Mouse (Mus musculus): Measurements from ENCODE around the gene Kat6b. TPM values are rescaled to one million over a fixed set of nuclear protein-coding genes. Genes with fewer than 3 reads are reported as not detected.

The Kat6b gene
- total and polyA plus RNA-seq, 3 experiments = 2.3 to 10.9 (median 8.0) TPM

GRCm38 (mm10) chr14:21511438-21511837 is 30.2 kb downstream of the Kat6b start:
- dilution Hi-C loops (cut with MboI; ENCODE audit: extremely low pct_ligation_motif_present, extremely low pct_unique_long_range_greater_than_20kb, low sequenced_read_pairs) (no loop called here), in situ Hi-C loops (cut with MboI; ENCODE audit: low pct_ligation_motif_present, low pct_unique_long_range_greater_than_20kb, low sequenced_read_pairs) (no loop called here)
- Histone ChIP-seq H3K27ac (ENCODE audit: insufficient read depth, low read depth) (no peak overlapping the region), H3K79me2 (replicated peaks; ENCODE audit: control insufficient read depth, extremely low read depth, insufficient read depth, poor library complexity, severe bottlenecking) (peaks cover 11% of the 10 kb centered on the region), H3K9me3 (replicated peaks; ENCODE audit: low read length) (no peaks in the 10 kb centered on the region), H3K9ac (ENCODE audit: insufficient read depth, low read depth) (no peak overlapping the region), H3K4me1 (ENCODE audit: control insufficient read depth in 1 of 2, insufficient read depth in 2 of 2) (peaks cover 0 to 11% of the 10 kb centered on the region in 2 experiments; a peak in 1 of 4 replicates), H3K4me2 (ENCODE audit: insufficient read depth, low read depth, poor library complexity, severe bottlenecking) (no peak overlapping the region), H3K36me3 (replicated peaks in 1 of 2; ENCODE audit: control insufficient read depth in 1 of 2, insufficient read depth in 1 of 2, low read length in 1 of 2) (peaks cover 0 to 12% of the 10 kb centered on the region in 2 experiments), H3K27me3 (replicated peaks) (no peaks in the 10 kb centered on the region), H3K4me3 (replicated peaks in 1 of 3; ENCODE audit: low read depth in 2 of 3, low read length in 2 of 3, poor library complexity in 1 of 3) (no peak overlapping the region)
- TF ChIP-seq EP300 (IDR thresholded peaks at IDR 0.05; ENCODE audit: low read length) (no peak), MAZ (IDR thresholded peaks at IDR 0.05; ENCODE audit: low read depth, low read length) (no peak), MYC (IDR thresholded peaks at IDR 0.05; ENCODE audit: low read depth, low read length) (no peak), POLR2AphosphoS2 (IDR thresholded peaks at IDR 0.05; ENCODE audit: low read depth, low read length) (no peak), SIN3A (IDR thresholded peaks at IDR 0.05; ENCODE audit: low read length) (no peak), IRF4 (IDR thresholded peaks at IDR 0.05; ENCODE audit: low read depth, low read length) (no peak), SMC3 (IDR thresholded peaks at IDR 0.05; ENCODE audit: low read depth, low read length) (no peak), CTCF (conservative IDR thresholded peaks at IDR 0.05 in 1 of 2, IDR thresholded peaks at IDR 0.05 in 1 of 2; ENCODE audit: low read depth in 2 of 2, low read length in 2 of 2) (no peak), ZC3H11A (IDR thresholded peaks at IDR 0.05; ENCODE audit: low read depth, low read length) (no peak), CHD1 (IDR thresholded peaks at IDR 0.05; ENCODE audit: low read depth, low read length) (no peak), JUND (conservative IDR thresholded peaks at IDR 0.05; ENCODE audit: low read depth, low read length) (no peak), MEF2A (IDR thresholded peaks at IDR 0.05; ENCODE audit: borderline replicate concordance, low read depth, low read length) (no peak), ZKSCAN1 (IDR thresholded peaks at IDR 0.05; ENCODE audit: borderline replicate concordance, low read depth, low read length) (no peak), ZMIZ1 (IDR thresholded peaks at IDR 0.05; ENCODE audit: low read depth, low read length) (no peak), UBTF (IDR thresholded peaks at IDR 0.05; ENCODE audit: low read depth, low read length) (no peak), TCF12 (IDR thresholded peaks at IDR 0.05; ENCODE audit: low read depth, low read length) (no peak), USF1 (IDR thresholded peaks at IDR 0.05; ENCODE audit: low read depth, low read length) (no peak)
- no peak for DNase-seq (ENCODE audit: extremely low read depth)

GRCm38 (mm10) chr14:21515505-21515904 is 34.3 kb downstream of the Kat6b start:
- H3K36me3 ChIP-seq (replicated peaks in 1 of 2; ENCODE audit: control insufficient read depth in 1 of 2, insufficient read depth in 1 of 2, low read length in 1 of 2) = peaks cover 8 to 29% of the 10 kb centered on the region in 2 experiments
- TF ChIP-seq KAT2A (IDR thresholded peaks at IDR 0.05; ENCODE audit: insufficient replicate concordance, low read length) (no peak), ZKSCAN1 (IDR thresholded peaks at IDR 0.05; ENCODE audit: borderline replicate concordance, low read depth, low read length) (no peak), E2F4 (IDR thresholded peaks at IDR 0.05; ENCODE audit: insufficient replicate concordance, low read depth, low read length) (no peak), RCOR1 (conservative IDR thresholded peaks at IDR 0.05; ENCODE audit: low read depth, low read length) (no peak), MAX (IDR thresholded peaks at IDR 0.05; ENCODE audit: low read length) (no peak), MEF2A (IDR thresholded peaks at IDR 0.05; ENCODE audit: borderline replicate concordance, low read depth, low read length) (no peak), IRF4 (IDR thresholded peaks at IDR 0.05; ENCODE audit: low read depth, low read length) (no peak)
- H3K9me3 ChIP-seq (replicated peaks; ENCODE audit: low read length) = no peaks in the 10 kb centered on the region
- peaks cover 0 to 20% of the 10 kb centered on the region in 2 experiments; a peak in 1 of 4 replicates for H3K4me1 ChIP-seq (ENCODE audit: control insufficient read depth in 1 of 2, insufficient read depth in 2 of 2)
- H3K79me2 ChIP-seq (replicated peaks; ENCODE audit: control insufficient read depth, extremely low read depth, insufficient read depth, poor library complexity, severe bottlenecking) = peaks cover 12% of the 10 kb centered on the region
- no peak overlapping the region for H3K4me2 ChIP-seq (ENCODE audit: insufficient read depth, low read depth, poor library complexity, severe bottlenecking)
- in situ Hi-C loops (cut with MboI; ENCODE audit: low pct_ligation_motif_present, low pct_unique_long_range_greater_than_20kb, low sequenced_read_pairs) = no loop called here
- dilution Hi-C loops (cut with MboI; ENCODE audit: extremely low pct_ligation_motif_present, extremely low pct_unique_long_range_greater_than_20kb, low sequenced_read_pairs) = no loop called here
- H3K27me3 ChIP-seq (replicated peaks) = no peaks in the 10 kb centered on the region
- no peak for DNase-seq (ENCODE audit: extremely low read depth)
- H3K27ac ChIP-seq (ENCODE audit: insufficient read depth, low read depth) = no peak overlapping the region
- H3K9ac ChIP-seq (ENCODE audit: insufficient read depth, low read depth) = no peak overlapping the region
- no peak overlapping the region for H3K4me3 ChIP-seq (replicated peaks in 1 of 3; ENCODE audit: low read depth in 2 of 3, low read length in 2 of 3, poor library complexity in 1 of 3)

Data from CH12.LX (cell line).